Mouse (Mus musculus) megakaryocyte progenitor cell, adult 5-6 weeks (primary cell): ENCODE results near the gene Prkaa2. TPM values are rescaled to one million over a fixed set of nuclear protein-coding genes. Genes with fewer than 3 reads are reported as not detected.

Source experiments
- total RNA-seq, 2 experiments: library from RNA; stranded (forward) in 1 of 2; stranded (reverse) in 1 of 2; fragments of 157-497, 149-512 nt in 1 of 2; fragments of 200-1000 nt in 1 of 2; gene quantifications; 2 replicates each; pipeline versions ENCODE4 v1.2.3 to v1.2.4; 2015 to 2017

Prkaa2 gene
- total RNA-seq, 2 experiments from 2014 or later, result 0.42 TPM; not detected in 1

Other genes starting within 250 kb of the Prkaa2 start
- not detected in 2 replicates for gene C8a, start 233.5 kb downstream of the Prkaa2 start, total RNA-seq (2015)
- gene C8a, start 233.5 kb downstream of the Prkaa2 start, total RNA-seq (2017), result not detected in 2 replicates
- gene Fyb2, start 196.4 kb downstream of the Prkaa2 start, total RNA-seq (2015), result not detected in 2 replicates
- not detected in 2 replicates for gene Fyb2, start 196.4 kb downstream of the Prkaa2 start, total RNA-seq (2017)
- gene Plpp3, start 47.5 kb upstream of the Prkaa2 start, total RNA-seq (2015), result 0.34 TPM in 1 of 2 replicates, not detected in the other
- gene Plpp3, start 47.5 kb upstream of the Prkaa2 start, total RNA-seq (2017), result 0.14 TPM in 1 of 2 replicates, not detected in the other